Mouse (Mus musculus): Measurements from ENCODE around the gene Lpar2. TPM values are rescaled to one million over a fixed set of nuclear protein-coding genes. Genes with fewer than 3 reads are reported as not detected.

The Lpar2 gene
- polyA plus RNA-seq (2012; rRNA removed) (0.40 and 0.44 TPM in 2 replicates), polyA plus RNA-seq (2014; fragmentation: Nextera tagmentation; extraction: Ambion mirVana) (0.04 and 0.06 TPM in 2 replicates)

GRCm38 (mm10) chr8:69822386-69823191, at the start of gene Lpar2:
Gene Lpar2, plus strand, starts transcription at chr8:69822429.
- no peaks in the 10 kb centered on the region for H3K36me3 ChIP-seq (replicated peaks; ENCODE audit: control insufficient read depth, insufficient read depth, low read depth)
- peak within 1 kb of the TSS; percentile 40 for H3K9ac ChIP-seq (replicated peaks)
- DNase-seq (ENCODE audit: low read depth in 3 of 3, low spot score in 3 of 3) (peak in 2 of 3 experiments; percentile 29 to 40), ATAC-seq (ENCODE audit: insufficient read depth) (peak; percentile 55)
- WGBS (ENCODE audit: insufficient replicate concordance): 3% methylated on average over 32 of the region's 35 CpGs
- TF ChIP-seq CTCF (IDR thresholded peaks at IDR 0.05; ENCODE audit: low read depth) (no peak; the same call in 1 of the 2 replicates), EP300 (IDR thresholded peaks at IDR 0.05; ENCODE audit: low read depth) (no peak)
- peak within 1 kb of the TSS; percentile 44 to 52 for H3K4me3 ChIP-seq (ENCODE audit: insufficient read depth in 1 of 2, low read depth in 2 of 2, low read length in 2 of 2)
- H3K27me3 ChIP-seq (ENCODE audit: control insufficient read depth, insufficient read depth, low read length): no peaks in the 10 kb centered on the region
- H3K4me2 ChIP-seq (ENCODE audit: low read depth): peak within 1 kb of the TSS; percentile 76
- H3K9me3 ChIP-seq (ENCODE audit: control insufficient read depth, low read length): no peaks in the 10 kb centered on the region
- H3K4me1 ChIP-seq (replicated peaks; ENCODE audit: control insufficient read depth in 2 of 2, insufficient read depth in 2 of 2, low read length in 1 of 2): no peaks in the 10 kb centered on the region; a peak in 1 of 4 replicates
- H3K27ac ChIP-seq: no peak within 1 kb of the TSS

DNA sequence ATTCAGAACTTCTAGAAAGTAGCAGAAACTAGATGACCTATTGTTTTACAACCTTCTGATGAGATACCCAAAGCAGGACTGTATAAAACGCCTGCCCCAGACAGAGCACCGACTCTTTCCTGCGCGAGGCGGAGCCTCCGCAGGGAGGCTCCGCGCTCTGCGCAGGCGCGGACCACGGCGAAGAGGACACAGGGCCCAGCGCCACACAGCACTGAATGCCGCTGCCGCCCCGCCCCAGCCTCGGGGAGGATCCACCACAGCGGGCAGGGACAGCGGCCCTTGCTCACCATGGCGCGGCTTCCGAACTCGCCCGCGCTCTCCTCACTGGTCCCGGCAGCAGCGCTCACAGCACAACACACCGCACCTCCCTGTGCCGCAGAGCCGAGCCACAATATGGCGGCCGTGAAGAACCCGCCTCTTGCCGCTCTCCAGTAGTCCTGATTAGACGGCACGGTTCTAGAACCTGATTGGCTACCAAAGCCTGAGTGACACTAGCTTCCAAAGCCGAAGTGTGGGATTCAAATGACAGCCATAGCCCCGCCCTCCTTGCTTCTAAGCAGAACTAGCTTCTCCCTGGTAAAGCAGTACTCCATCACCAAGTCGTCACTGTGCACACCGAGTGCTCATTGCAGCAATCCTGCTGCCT, 47.6 kb upstream of the Lpar2 start, which contains the start of gene Gm20422:
Gm20422 (minus strand) TSS at position 384 of the 646 bp plus-strand sequence.
- peaks cover 16 to 19% of the 10 kb centered on the region in 2 experiments for H3K4me1 ChIP-seq (replicated peaks; ENCODE audit: control insufficient read depth in 2 of 2, insufficient read depth in 2 of 2, low read length in 1 of 2)
- H3K27ac ChIP-seq: peak within 1 kb of the TSS; percentile 82
- peak within 1 kb of the TSS; percentile 85 for H3K9ac ChIP-seq (replicated peaks)
- under 1% methylated on average over 41 of the region's 41 CpGs for WGBS (ENCODE audit: insufficient replicate concordance)
- DNase-seq (ENCODE audit: low read depth in 3 of 3, low spot score in 3 of 3): peak; percentile 99
- TF ChIP-seq EP300 (IDR thresholded peaks at IDR 0.05; ENCODE audit: low read depth): no peak
- no peak for TF ChIP-seq CTCF (IDR thresholded peaks at IDR 0.05; ENCODE audit: low read depth)
- peak within 1 kb of the TSS; percentile 83 for H3K4me2 ChIP-seq (ENCODE audit: low read depth)
- peak within 1 kb of the TSS; percentile 73 to 94 for H3K4me3 ChIP-seq (ENCODE audit: insufficient read depth in 1 of 2, low read depth in 2 of 2, low read length in 2 of 2)
- no peaks in the 10 kb centered on the region for H3K9me3 ChIP-seq (ENCODE audit: control insufficient read depth, low read length)
- H3K36me3 ChIP-seq (replicated peaks; ENCODE audit: control insufficient read depth, insufficient read depth, low read depth): peaks cover 2% of the 10 kb centered on the region; the same call in 1 of the 2 replicates
- no peaks in the 10 kb centered on the region for H3K27me3 ChIP-seq (ENCODE audit: control insufficient read depth, insufficient read depth, low read length)
- ATAC-seq (ENCODE audit: insufficient read depth): peak; percentile 98

GRCm38 (mm10) chr8:69775149-69775534, 47.1 kb upstream of the Lpar2 start:
- H3K4me1 ChIP-seq (replicated peaks; ENCODE audit: control insufficient read depth in 2 of 2, insufficient read depth in 2 of 2, low read length in 1 of 2): peaks cover 16 to 19% of the 10 kb centered on the region in 2 experiments
- ATAC-seq (ENCODE audit: insufficient read depth): no peak
- H3K27me3 ChIP-seq (ENCODE audit: control insufficient read depth, insufficient read depth, low read length): no peaks in the 10 kb centered on the region
- H3K9me3 ChIP-seq (ENCODE audit: control insufficient read depth, low read length): no peaks in the 10 kb centered on the region
- DNase-seq (ENCODE audit: low read depth in 3 of 3, low spot score in 3 of 3): no peak
- peaks cover 2% of the 10 kb centered on the region; the same call in 1 of the 2 replicates for H3K36me3 ChIP-seq (replicated peaks; ENCODE audit: control insufficient read depth, insufficient read depth, low read depth)
- peak overlapping the region; percentile 40 to 73 for H3K4me3 ChIP-seq (ENCODE audit: insufficient read depth in 1 of 2, low read depth in 2 of 2, low read length in 2 of 2)
- no peak for TF ChIP-seq EP300 (IDR thresholded peaks at IDR 0.05; ENCODE audit: low read depth)
- no peak for TF ChIP-seq CTCF (IDR thresholded peaks at IDR 0.05; ENCODE audit: low read depth)
- WGBS (ENCODE audit: insufficient replicate concordance): 38% methylated on average over 2 of the region's 2 CpGs
- peak overlapping the region; percentile 10; the same call in 1 of the 2 replicates for H3K9ac ChIP-seq (replicated peaks)
- H3K4me2 ChIP-seq (ENCODE audit: low read depth): peak overlapping the region; percentile 59
- H3K27ac ChIP-seq: peak overlapping the region; percentile 40

DNA sequence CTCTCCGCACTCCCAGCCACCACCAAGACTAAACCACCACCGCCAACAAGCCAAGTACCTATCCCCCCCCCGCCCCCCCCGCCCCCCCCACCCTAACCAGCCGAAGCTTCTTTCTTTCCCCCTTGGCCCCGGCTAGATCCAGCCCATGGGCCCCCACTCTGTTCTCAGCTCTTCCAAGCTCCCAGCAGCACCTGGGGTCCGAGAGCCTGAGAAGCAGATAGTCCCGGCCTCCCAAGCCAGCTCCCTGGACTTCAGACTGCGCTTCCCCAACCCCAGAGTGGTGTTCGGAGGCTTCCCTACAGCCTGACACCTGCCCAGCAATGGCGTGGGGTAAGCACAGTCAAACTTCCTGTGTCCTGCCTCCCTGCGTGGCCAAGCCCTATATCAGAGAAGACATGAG, 45.1 kb upstream of the Lpar2 start:
- H3K27ac ChIP-seq: no peak overlapping the region
- no peaks in the 10 kb centered on the region for H3K9me3 ChIP-seq (ENCODE audit: control insufficient read depth, low read length)
- ATAC-seq (ENCODE audit: insufficient read depth): no peak
- no peak overlapping the region for H3K4me3 ChIP-seq (ENCODE audit: insufficient read depth in 1 of 2, low read depth in 2 of 2, low read length in 2 of 2)
- no peaks in the 10 kb centered on the region for H3K27me3 ChIP-seq (ENCODE audit: control insufficient read depth, insufficient read depth, low read length)
- TF ChIP-seq EP300 (IDR thresholded peaks at IDR 0.05; ENCODE audit: low read depth): no peak
- no peak for TF ChIP-seq CTCF (IDR thresholded peaks at IDR 0.05; ENCODE audit: low read depth)
- H3K9ac ChIP-seq (replicated peaks): no peak overlapping the region
- no peak for DNase-seq (ENCODE audit: low read depth in 3 of 3, low spot score in 3 of 3)
- WGBS (ENCODE audit: insufficient replicate concordance): 66% methylated on average over 12 of the region's 12 CpGs
- peaks cover 11 to 19% of the 10 kb centered on the region in 2 experiments for H3K4me1 ChIP-seq (replicated peaks; ENCODE audit: control insufficient read depth in 2 of 2, insufficient read depth in 2 of 2, low read length in 1 of 2)
- H3K36me3 ChIP-seq (replicated peaks; ENCODE audit: control insufficient read depth, insufficient read depth, low read depth): no peaks in the 10 kb centered on the region; the same call in 1 of the 2 replicates
- no peak overlapping the region for H3K4me2 ChIP-seq (ENCODE audit: low read depth)

All from liver, embryonic 14.5 days (tissue).